Mouse (Mus musculus) liver, embryonic 13.5 days (tissue): ENCODE measurements around the gene Cops3. TPM values are rescaled to one million over a fixed set of nuclear protein-coding genes. Genes with fewer than 3 reads are reported as not detected.
"Not testable (repeated sequence)": the region's sequence is repeated elsewhere in the genome, so short reads cannot be mapped to it uniquely, and the experiment has no call there.

Source experiments
- ATAC-seq: fragments of 200-750 bp; cut with Nextera tagmentation; 2 replicates; pipeline ENCODE4 v1.8.0; 2017; ENCODE audit warnings: low read depth, mild to moderate bottlenecking, moderate number of reproducible peaks, moderate library complexity
- DNase-seq: peaks from one replicate; pipeline ENCODE4 v3.0.0; 2022
- H3K27ac ChIP-seq: fragments of 300-500 bp; sonication (generic); 2 replicates; pipeline ENCODE4 v1.5.1; 2015; ENCODE audit warnings: moderate library complexity, mild to moderate bottlenecking, inconsistent platforms
- H3K27me3 ChIP-seq: fragments of 300-500 bp; sonication (generic); 2 replicates; pipeline ENCODE4 v1.6.1; 2015; ENCODE audit warnings: mild to moderate bottlenecking, inconsistent platforms
- H3K36me3 ChIP-seq: fragments of 300-500 bp; sonication (generic); 2 replicates; pipeline ENCODE4 v1.6.1; 2015; ENCODE audit warnings: mild to moderate bottlenecking, inconsistent platforms
- H3K4me1 ChIP-seq: fragments of 300-500 bp; sonication (generic); replicated peaks from 2 replicates; pipeline ENCODE4 v1.6.1; 2015; ENCODE audit warnings: inconsistent platforms
- H3K4me2 ChIP-seq: fragments of 300-500 bp; sonication (generic); 2 replicates; pipeline ENCODE4 v1.6.1; 2015; ENCODE audit warnings: inconsistent platforms, mild to moderate bottlenecking, moderate library complexity
- H3K4me3 ChIP-seq: fragments of 300-500 bp; sonication (generic); replicated peaks from 2 replicates; pipeline ENCODE4 v1.5.1; 2015; ENCODE audit warnings: mild to moderate bottlenecking, inconsistent platforms
- H3K9ac ChIP-seq: fragments of 300-500 bp; sonication (generic); 2 replicates; pipeline ENCODE4 v1.6.1; 2015; ENCODE audit warnings: mild to moderate bottlenecking, inconsistent platforms
- H3K9me3 ChIP-seq: fragments of 300-500 bp; sonication (generic); replicated peaks from 2 replicates; pipeline ENCODE4 v1.6.1; 2016; ENCODE audit warnings: inconsistent platforms
- WGBS: fragments of 180-500 bp; shearing (Covaris S2); methylation state at CpG from one replicate; pipeline ENCODE4 v1.1.7; 2015; ENCODE audit not compliant: insufficient replicate concordance; 5-methylcytosine and 5-hydroxymethylcytosine counted together
- polyA plus RNA-seq: library from polyadenylated mRNA; unstranded; fragments of >200 nt; fragmentation: Nextera tagmentation; extraction: Ambion mirVana; gene quantifications from 2 replicates; pipeline ENCODE4 v1.2.1, GENCODE M21; 2015

Gene Cops3
- polyA plus RNA-seq, 1 experiment from 2014 or later: 127 TPM

DNA sequence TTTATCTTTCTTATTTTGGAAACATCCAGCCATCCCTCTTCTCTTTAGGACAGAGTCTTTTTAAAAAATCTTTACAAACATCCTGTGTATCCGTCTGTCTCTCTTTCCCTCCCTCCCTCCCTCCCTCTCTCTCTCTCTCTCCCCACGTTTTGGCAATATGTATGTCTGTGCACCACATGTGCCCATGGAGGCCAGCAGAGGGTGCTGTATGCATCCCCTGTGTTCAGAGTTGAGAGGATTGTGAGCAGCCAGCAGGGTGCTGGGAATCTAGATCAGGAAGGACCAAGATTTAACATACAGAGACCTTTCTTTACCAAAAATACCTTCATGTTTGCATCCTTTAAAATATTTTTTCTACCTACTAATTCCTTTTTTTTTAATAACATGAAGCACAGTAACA lies 7.5 kb upstream of the Cops3 start:
- ATAC-seq (peak; percentile 46; the same call in 1 of the 2 replicates), DNase-seq (peak; percentile 53)
- no peak overlapping the region for H3K9ac ChIP-seq
- H3K9me3 ChIP-seq: no peaks in the 10 kb centered on the region
- H3K36me3 ChIP-seq: peaks cover 11% of the 10 kb centered on the region; the same call in 1 of the 2 replicates
- no peaks in the 10 kb centered on the region for H3K27me3 ChIP-seq
- peaks cover 36% of the 10 kb centered on the region for H3K4me1 ChIP-seq
- no peak overlapping the region for H3K27ac ChIP-seq
- WGBS: 10% methylated on average over 2 of the region's 2 CpGs
- peak overlapping the region; percentile 87 for H3K4me2 ChIP-seq
- peak overlapping the region; percentile 76 for H3K4me3 ChIP-seq

GRCm38 (mm10) chr11:59846311-59846710 lies 6.7 kb upstream of the Cops3 start:
- no peaks in the 10 kb centered on the region for H3K27me3 ChIP-seq
- no peaks in the 10 kb centered on the region for H3K9me3 ChIP-seq
- 83% methylated on average over 11 of the region's 11 CpGs for WGBS
- no peak overlapping the region for H3K9ac ChIP-seq
- H3K4me1 ChIP-seq: peaks cover 35% of the 10 kb centered on the region
- no peak overlapping the region for H3K4me2 ChIP-seq
- ATAC-seq (no peak), DNase-seq (no peak)
- H3K36me3 ChIP-seq: peaks cover 11% of the 10 kb centered on the region; the same call in 1 of the 2 replicates
- no peak overlapping the region for H3K27ac ChIP-seq
- no peak overlapping the region for H3K4me3 ChIP-seq

GRCm38 (mm10) chr11:59839008-59839458 lies 605 bp downstream of the Cops3 start, which contains the start of gene Nt5m:
Nt5m (plus strand) TSS chr11:59839447.
- under 1% methylated on average over 24 of the region's 24 CpGs for WGBS
- Histone ChIP-seq H3K4me1 (peaks cover 36% of the 10 kb centered on the region), H3K4me3 (peak within 1 kb of the TSS; percentile 96), H3K36me3 (peaks cover 35% of the 10 kb centered on the region), H3K27me3 (no peaks in the 10 kb centered on the region), H3K9me3 (no peaks in the 10 kb centered on the region), H3K4me2 (peak within 1 kb of the TSS; percentile 79), H3K27ac (peak within 1 kb of the TSS; percentile 96), H3K9ac (peak within 1 kb of the TSS; percentile 94)
- peak; percentile 93 for DNase-seq
- peak; percentile 94 for ATAC-seq

DNA sequence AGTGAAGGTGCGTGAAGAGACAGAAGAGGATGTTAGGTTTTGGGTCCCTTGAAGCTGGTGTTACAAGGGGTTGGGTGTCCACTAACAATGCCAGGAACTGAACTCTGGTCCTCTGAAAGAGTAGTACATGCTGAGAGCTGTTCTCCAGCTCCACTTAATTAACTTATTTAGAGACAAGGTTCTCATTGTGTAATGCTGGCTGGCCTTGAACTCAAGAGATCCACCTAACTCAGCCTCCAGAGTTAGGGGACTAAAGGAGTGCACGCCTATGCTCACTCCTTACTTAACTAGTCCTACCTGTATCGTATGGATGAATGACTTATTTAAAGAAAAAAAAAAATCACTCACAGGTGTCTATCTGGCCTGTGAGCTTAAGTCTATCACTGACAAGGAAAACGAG lies 1.2 kb downstream of the Cops3 start:
- Histone ChIP-seq H3K27ac (0 out of 2 replicates have a peak overlapping the region, but pooled peaks have one; percentile 77), H3K4me3 (peak overlapping the region; percentile 96), H3K9ac (peak overlapping the region; percentile 94), H3K36me3 (peaks cover 41% of the 10 kb centered on the region), H3K4me2 (peak overlapping the region; percentile 79), H3K4me1 (peaks cover 36% of the 10 kb centered on the region), H3K9me3 (no peaks in the 10 kb centered on the region), H3K27me3 (no peaks in the 10 kb centered on the region)
- WGBS: 55% methylated on average over 4 of the region's 4 CpGs
- no peak for DNase-seq
- no peak for ATAC-seq

- H3K27ac ChIP-seq, H3K9me3 ChIP-seq, DNase-seq, ATAC-seq, H3K27me3 ChIP-seq: not testable (repeated sequence)
- peaks cover 36% of the 10 kb centered on the region for H3K4me1 ChIP-seq
- no CpG with 5 or more reads among the region's 1 CpGs for WGBS
- H3K4me3 ChIP-seq: peak overlapping the region; percentile 96
- peak overlapping the region; percentile 79 for H3K4me2 ChIP-seq
- peak overlapping the region; percentile 94 for H3K9ac ChIP-seq
- H3K36me3 ChIP-seq: peaks cover 45% of the 10 kb centered on the region
Measured at GRCm38 (mm10) chr11:59837789-59838188, 1.8 kb downstream of the Cops3 start.

GRCm38 (mm10) chr11:59821625-59822024 lies 18.0 kb downstream of the Cops3 start:
- Histone ChIP-seq H3K27me3 (no peaks in the 10 kb centered on the region), H3K27ac (no peak overlapping the region), H3K4me2 (no peak overlapping the region), H3K9me3 (no peaks in the 10 kb centered on the region), H3K9ac (no peak overlapping the region), H3K4me1 (no peaks in the 10 kb centered on the region), H3K4me3 (no peak overlapping the region), H3K36me3 (peaks cover 99% of the 10 kb centered on the region)
- no peak for ATAC-seq
- 79% methylated on average over 3 of the region's 3 CpGs for WGBS
- DNase-seq: no peak

DNA sequence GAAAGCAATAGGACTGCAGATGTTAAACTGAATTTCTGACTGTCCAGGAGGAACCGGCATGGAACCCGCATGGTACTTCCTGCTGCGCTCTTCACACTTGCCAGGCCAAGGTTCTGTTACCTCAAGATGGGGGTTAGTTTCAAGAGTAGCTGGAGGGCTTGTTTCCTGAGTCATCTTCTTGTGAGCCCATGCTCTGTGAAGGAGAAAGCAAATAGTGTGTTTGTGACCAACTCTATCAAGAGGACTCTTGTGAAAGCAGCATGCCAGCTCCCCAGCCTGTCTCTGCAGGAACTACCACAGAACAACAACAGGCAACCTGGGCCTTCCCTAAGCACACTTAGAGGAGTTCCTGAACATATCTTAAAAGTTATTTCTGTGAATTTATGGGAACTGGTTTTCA lies 21.7 kb downstream of the Cops3 start:
- WGBS: 89% methylated on average over 3 of the region's 3 CpGs
- no peaks in the 10 kb centered on the region for H3K9me3 ChIP-seq
- no peak overlapping the region for H3K9ac ChIP-seq
- H3K27ac ChIP-seq: no peak overlapping the region
- H3K4me3 ChIP-seq: no peak overlapping the region
- peaks cover 70% of the 10 kb centered on the region for H3K36me3 ChIP-seq
- H3K27me3 ChIP-seq: no peaks in the 10 kb centered on the region
- H3K4me1 ChIP-seq: 0 out of 2 replicates have a peak, but pooled peaks cover 11% of the 10 kb centered on the region
- DNase-seq (no peak), ATAC-seq (no peak)
- no peak overlapping the region for H3K4me2 ChIP-seq

DNA sequence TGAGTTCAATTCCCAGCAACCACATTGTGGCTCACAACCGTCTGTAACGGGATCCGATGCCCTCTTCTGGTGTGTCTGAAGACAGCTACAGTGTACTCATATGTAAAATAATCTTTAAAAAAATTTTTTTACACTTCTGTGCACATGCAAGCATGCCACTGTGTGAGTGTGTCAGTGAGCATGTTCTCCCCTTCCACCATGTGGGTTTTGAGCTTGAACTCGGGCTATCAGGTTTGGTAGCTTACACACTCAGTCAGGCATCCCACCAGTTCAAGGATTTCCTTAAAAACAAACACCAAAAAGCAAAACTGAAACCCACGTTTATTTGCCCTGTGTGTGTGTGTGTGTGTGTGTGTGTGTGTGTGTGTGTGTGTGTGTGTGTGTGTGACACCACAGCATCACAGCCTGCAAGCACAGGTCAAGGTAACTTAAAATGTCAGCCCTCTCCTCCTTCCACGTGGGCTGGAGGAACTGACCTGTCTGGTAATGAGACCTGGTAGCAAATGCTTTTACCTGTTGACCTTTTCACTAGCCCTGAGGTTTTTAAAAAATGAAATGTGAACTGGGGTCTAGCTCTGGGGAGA lies 24.1 kb downstream of the Cops3 start:
- Histone ChIP-seq H3K4me3 (no peak overlapping the region), H3K36me3 (peaks cover 48% of the 10 kb centered on the region), H3K4me1 (peaks cover 21% of the 10 kb centered on the region), H3K9me3 (no peaks in the 10 kb centered on the region), H3K27ac (no peak overlapping the region), H3K4me2 (no peak overlapping the region), H3K9ac (no peak overlapping the region), H3K27me3 (no peaks in the 10 kb centered on the region)
- DNase-seq (no peak), ATAC-seq (no peak)
- 74% methylated on average over 6 of the region's 6 CpGs for WGBS

- ATAC-seq: no peak
- H3K9me3 ChIP-seq: no peaks in the 10 kb centered on the region
- H3K27me3 ChIP-seq: no peaks in the 10 kb centered on the region
- no peak overlapping the region for H3K4me2 ChIP-seq
- WGBS: 71% methylated on average over 6 of the region's 6 CpGs
- H3K36me3 ChIP-seq: peaks cover 42% of the 10 kb centered on the region
- peaks cover 24% of the 10 kb centered on the region for H3K4me1 ChIP-seq
- no peak overlapping the region for H3K4me3 ChIP-seq
- DNase-seq: no peak
- H3K27ac ChIP-seq: no peak overlapping the region; the same call in 1 of the 2 replicates
- H3K9ac ChIP-seq: no peak overlapping the region
Measured at GRCm38 (mm10) chr11:59814936-59815335, 24.7 kb downstream of the Cops3 start.

- Histone ChIP-seq H3K4me1 (peaks cover 26% of the 10 kb centered on the region), H3K4me3 (no peak overlapping the region), H3K9ac (no peak overlapping the region), H3K9me3 (no peaks in the 10 kb centered on the region), H3K27ac (no peak overlapping the region; the same call in 1 of the 2 replicates), H3K36me3 (peaks cover 36% of the 10 kb centered on the region), H3K27me3 (no peaks in the 10 kb centered on the region), H3K4me2 (no peak overlapping the region)
- no peak for ATAC-seq
- 81% methylated on average over 1 of the region's 1 CpGs for WGBS
- DNase-seq: no peak
Measured at GRCm38 (mm10) chr11:59814311-59814710, 25.3 kb downstream of the Cops3 start.

- H3K36me3 ChIP-seq: peaks cover 25% of the 10 kb centered on the region
- ATAC-seq (no peak), DNase-seq (no peak)
- WGBS: 64% methylated on average over 3 of the region's 3 CpGs
- no peak overlapping the region for H3K27ac ChIP-seq
- H3K4me3 ChIP-seq: no peak overlapping the region
- H3K4me1 ChIP-seq: peaks cover 36% of the 10 kb centered on the region
- H3K4me2 ChIP-seq: no peak overlapping the region
- H3K9me3 ChIP-seq: no peaks in the 10 kb centered on the region
- H3K27me3 ChIP-seq: no peaks in the 10 kb centered on the region
- no peak overlapping the region for H3K9ac ChIP-seq
Measured at GRCm38 (mm10) chr11:59813276-59813675, 26.4 kb downstream of the Cops3 start.

DNA sequence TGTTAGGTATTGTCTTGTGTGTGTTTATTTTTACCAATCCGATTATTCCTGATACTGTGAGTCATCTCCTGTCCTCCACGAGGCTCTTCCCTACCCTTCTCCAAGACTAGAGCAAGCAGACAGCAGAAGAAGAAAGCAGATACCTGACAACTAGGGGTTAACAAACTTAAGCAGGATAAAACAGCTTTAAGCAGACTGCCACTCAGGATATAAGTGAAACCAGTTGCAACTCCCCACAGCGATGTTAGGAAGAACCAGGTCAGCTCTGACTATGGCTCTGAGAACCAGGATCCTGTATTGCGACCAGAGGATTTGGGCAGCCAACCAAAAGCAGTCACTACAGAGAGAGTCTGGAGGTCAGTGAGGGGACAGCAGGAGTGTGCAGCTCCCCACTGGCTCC lies 28.4 kb downstream of the Cops3 start:
- WGBS: 58% methylated on average over 4 of the region's 4 CpGs
- Histone ChIP-seq H3K4me3 (peak overlapping the region; percentile 81; the same call in 1 of the 2 replicates), H3K27me3 (no peaks in the 10 kb centered on the region), H3K9me3 (no peaks in the 10 kb centered on the region), H3K27ac (0 out of 2 replicates have a peak overlapping the region, but pooled peaks have one; percentile 89), H3K36me3 (peaks cover 19% of the 10 kb centered on the region), H3K4me1 (peaks cover 42% of the 10 kb centered on the region), H3K9ac (0 out of 2 replicates have a peak overlapping the region, but pooled peaks have one; percentile 88), H3K4me2 (peak overlapping the region; percentile 90)
- DNase-seq (no peak), ATAC-seq (no peak)
